Mouse (Mus musculus): ENCODE results near the gene Lif. TPM values are rescaled to one million over a fixed set of nuclear protein-coding genes. Genes with fewer than 3 reads are reported as not detected.

The Lif gene
- polyA plus RNA-seq, 1 experiment from 2014 or later, result 0.04 TPM

GRCm38 (mm10) chr11:4235052-4235655 is 22.2 kb upstream of the Lif start:
- H3K9me3 ChIP-seq (replicated peaks), result no peaks in the 10 kb centered on the region
- 88% methylated on average over 6 of the region's 6 CpGs for WGBS

GRCm38 (mm10) chr11:4235665-4236545 is 21.5 kb upstream of the Lif start, which contains the start of gene Osm:
TSS of gene Osm (plus strand) at chr11:4236420.
- Histone ChIP-seq H3K4me2 (no peak within 1 kb of the TSS), H3K9me3 (replicated peaks) (no peaks in the 10 kb centered on the region), H3K9ac (no peak within 1 kb of the TSS), H3K4me1 (no peaks in the 10 kb centered on the region), H3K4me3 (no peak within 1 kb of the TSS), H3K27me3 (no peaks in the 10 kb centered on the region), H3K36me3 (ENCODE audit: poor library complexity, severe bottlenecking) (no peaks in the 10 kb centered on the region), H3K27ac (no peak within 1 kb of the TSS)
- no peak for ATAC-seq
- 69% methylated on average over 16 of the region's 16 CpGs for WGBS

More at GRCm38 (mm10) chr11:4235052-4235655, 22.2 kb upstream of the Lif start:
- Histone ChIP-seq H3K27ac (no peak overlapping the region), H3K27me3 (no peaks in the 10 kb centered on the region), H3K4me2 (no peak overlapping the region), H3K36me3 (ENCODE audit: poor library complexity, severe bottlenecking) (no peaks in the 10 kb centered on the region), H3K4me1 (no peaks in the 10 kb centered on the region), H3K9ac (no peak overlapping the region), H3K4me3 (no peak overlapping the region)
- ATAC-seq, result no peak

GRCm38 (mm10) chr11:4236546-4237067 is 20.8 kb upstream of the Lif start:
- Histone ChIP-seq H3K36me3 (ENCODE audit: poor library complexity, severe bottlenecking) (no peaks in the 10 kb centered on the region), H3K27ac (no peak overlapping the region), H3K4me3 (no peak overlapping the region), H3K9me3 (replicated peaks) (no peaks in the 10 kb centered on the region), H3K9ac (no peak overlapping the region), H3K27me3 (no peaks in the 10 kb centered on the region), H3K4me1 (no peaks in the 10 kb centered on the region), H3K4me2 (no peak overlapping the region)
- no peak for ATAC-seq
- 93% methylated on average over 21 of the region's 21 CpGs for WGBS

- Histone ChIP-seq H3K4me3 (no peak overlapping the region), H3K36me3 (ENCODE audit: poor library complexity, severe bottlenecking) (no peaks in the 10 kb centered on the region), H3K9ac (no peak overlapping the region), H3K4me2 (no peak overlapping the region), H3K27me3 (no peaks in the 10 kb centered on the region), H3K4me1 (no peaks in the 10 kb centered on the region), H3K27ac (no peak overlapping the region), H3K9me3 (replicated peaks) (no peaks in the 10 kb centered on the region)
- WGBS, result 86% methylated on average over 17 of the region's 18 CpGs
- ATAC-seq, result no peak
Measured at GRCm38 (mm10) chr11:4237389-4237912, 19.9 kb upstream of the Lif start.

GRCm38 (mm10) chr11:4238167-4238566 is 19.2 kb upstream of the Lif start:
- Histone ChIP-seq H3K27ac (no peak overlapping the region), H3K4me3 (no peak overlapping the region), H3K9me3 (replicated peaks) (no peaks in the 10 kb centered on the region), H3K4me1 (no peaks in the 10 kb centered on the region), H3K36me3 (ENCODE audit: poor library complexity, severe bottlenecking) (no peaks in the 10 kb centered on the region), H3K9ac (no peak overlapping the region), H3K4me2 (no peak overlapping the region), H3K27me3 (no peaks in the 10 kb centered on the region)
- no peak for ATAC-seq
- WGBS, result 90% methylated on average over 6 of the region's 6 CpGs

GRCm38 (mm10) chr11:4239691-4240090 is 17.7 kb upstream of the Lif start:
- Histone ChIP-seq H3K9ac (no peak overlapping the region), H3K27ac (no peak overlapping the region), H3K9me3 (replicated peaks) (no peaks in the 10 kb centered on the region), H3K4me2 (no peak overlapping the region), H3K27me3 (no peaks in the 10 kb centered on the region), H3K36me3 (ENCODE audit: poor library complexity, severe bottlenecking) (no peaks in the 10 kb centered on the region), H3K4me3 (no peak overlapping the region), H3K4me1 (no peaks in the 10 kb centered on the region)
- ATAC-seq, result no peak
- 94% methylated on average over 23 of the region's 23 CpGs for WGBS

- 84% methylated on average over 7 of the region's 7 CpGs for WGBS
- no peak overlapping the region for H3K9ac ChIP-seq
- ATAC-seq, result no peak
Measured at GRCm38 (mm10) chr11:4240151-4240550, 17.2 kb upstream of the Lif start.

GRCm38 (mm10) chr11:4241180-4241579 is 16.2 kb upstream of the Lif start:
- Histone ChIP-seq H3K27me3 (no peaks in the 10 kb centered on the region), H3K9ac (no peak overlapping the region), H3K4me2 (no peak overlapping the region), H3K4me1 (no peaks in the 10 kb centered on the region), H3K27ac (no peak overlapping the region), H3K9me3 (replicated peaks) (no peaks in the 10 kb centered on the region), H3K4me3 (no peak overlapping the region), H3K36me3 (ENCODE audit: poor library complexity, severe bottlenecking) (no peaks in the 10 kb centered on the region)
- no peak for ATAC-seq
- WGBS, result 77% methylated on average over 4 of the region's 4 CpGs

More at GRCm38 (mm10) chr11:4240151-4240550, 17.2 kb upstream of the Lif start:
- H3K27ac ChIP-seq, result no peak overlapping the region
- no peaks in the 10 kb centered on the region for H3K36me3 ChIP-seq (ENCODE audit: poor library complexity, severe bottlenecking)
- H3K9me3 ChIP-seq (replicated peaks), result no peaks in the 10 kb centered on the region
- H3K4me1 ChIP-seq, result no peaks in the 10 kb centered on the region
- no peaks in the 10 kb centered on the region for H3K27me3 ChIP-seq
- no peak overlapping the region for H3K4me3 ChIP-seq
- H3K4me2 ChIP-seq, result no peak overlapping the region

GRCm38 (mm10) chr11:4246126-4246525 is 11.2 kb upstream of the Lif start:
- no peaks in the 10 kb centered on the region for H3K4me1 ChIP-seq
- H3K9me3 ChIP-seq (replicated peaks), result no peaks in the 10 kb centered on the region
- H3K27me3 ChIP-seq, result no peaks in the 10 kb centered on the region
- ATAC-seq, result no peak
- no peak overlapping the region for H3K4me3 ChIP-seq
- 80% methylated on average over 6 of the region's 6 CpGs for WGBS
- no peak overlapping the region for H3K9ac ChIP-seq
- no peak overlapping the region for H3K4me2 ChIP-seq
- no peaks in the 10 kb centered on the region for H3K36me3 ChIP-seq (ENCODE audit: poor library complexity, severe bottlenecking)
- no peak overlapping the region for H3K27ac ChIP-seq

- WGBS, result 83% methylated on average over 4 of the region's 4 CpGs
- no peak overlapping the region for H3K9ac ChIP-seq
- H3K27ac ChIP-seq, result no peak overlapping the region
- no peak overlapping the region for H3K4me3 ChIP-seq
- H3K36me3 ChIP-seq (ENCODE audit: poor library complexity, severe bottlenecking), result no peaks in the 10 kb centered on the region
- H3K27me3 ChIP-seq, result no peaks in the 10 kb centered on the region
- H3K9me3 ChIP-seq (replicated peaks), result no peaks in the 10 kb centered on the region
- no peak for ATAC-seq
- no peak overlapping the region for H3K4me2 ChIP-seq
- no peaks in the 10 kb centered on the region for H3K4me1 ChIP-seq
Measured at GRCm38 (mm10) chr11:4246623-4247022, 10.7 kb upstream of the Lif start.

GRCm38 (mm10) chr11:4247201-4247959 is 10.0 kb upstream of the Lif start:
- Histone ChIP-seq H3K9ac (no peak overlapping the region), H3K36me3 (ENCODE audit: poor library complexity, severe bottlenecking) (no peaks in the 10 kb centered on the region), H3K9me3 (replicated peaks) (no peaks in the 10 kb centered on the region), H3K27me3 (no peaks in the 10 kb centered on the region), H3K4me1 (no peaks in the 10 kb centered on the region), H3K27ac (no peak overlapping the region), H3K4me3 (no peak overlapping the region), H3K4me2 (no peak overlapping the region)
- no peak for ATAC-seq
- 81% methylated on average over 14 of the region's 14 CpGs for WGBS

- H3K27ac ChIP-seq, result no peak overlapping the region
- no peak overlapping the region for H3K4me3 ChIP-seq
- H3K9ac ChIP-seq, result no peak overlapping the region
- no peaks in the 10 kb centered on the region for H3K27me3 ChIP-seq
- no peaks in the 10 kb centered on the region for H3K36me3 ChIP-seq (ENCODE audit: poor library complexity, severe bottlenecking)
- H3K4me1 ChIP-seq, result no peaks in the 10 kb centered on the region
- no peak overlapping the region for H3K4me2 ChIP-seq
- no peak for ATAC-seq
- H3K9me3 ChIP-seq (replicated peaks), result no peaks in the 10 kb centered on the region
- WGBS, result 98% methylated on average over 3 of the region's 3 CpGs
Measured at GRCm38 (mm10) chr11:4249151-4249550, 8.2 kb upstream of the Lif start.

Data from forebrain, embryonic 13.5 days (tissue).